Mouse (Mus musculus) heart, embryonic 12.5 days (tissue): ENCODE measurements around the gene Palm2. TPM values are rescaled to one million over a fixed set of nuclear protein-coding genes. Genes with fewer than 3 reads are reported as not detected.

Experiments used
- ATAC-seq: fragments of 200-750 bp; cut with Nextera tagmentation; 2 replicates; pipeline ENCODE4 v1.8.0; 2017; ENCODE audit warnings: moderate TSS enrichment, moderate library complexity; ENCODE audit not compliant: insufficient number of reproducible peaks, low FRiP score
- H3K27ac ChIP-seq: fragments of 300-500 bp; sonication (generic); 2 replicates; pipeline ENCODE4 v1.5.1; 2016; ENCODE audit warnings: mild to moderate bottlenecking, moderate library complexity; ENCODE audit not compliant: poor library complexity, severe bottlenecking
- H3K27me3 ChIP-seq: fragments of 300-500 bp; sonication (generic); replicated peaks from 2 replicates; pipeline ENCODE4 v1.6.1; 2016; ENCODE audit warnings: mild to moderate bottlenecking, moderate library complexity
- H3K36me3 ChIP-seq: fragments of 300-500 bp; sonication (generic); 2 replicates; pipeline ENCODE4 v1.6.1; 2016; ENCODE audit warnings: mild to moderate bottlenecking, moderate library complexity
- H3K4me1 ChIP-seq: fragments of 300-500 bp; sonication (generic); replicated peaks from 2 replicates; pipeline ENCODE4 v1.6.1; 2016; ENCODE audit warnings: mild to moderate bottlenecking
- H3K4me2 ChIP-seq: fragments of 300-500 bp; sonication (generic); 2 replicates; pipeline ENCODE4 v1.6.1; 2016; ENCODE audit warnings: mild to moderate bottlenecking, moderate library complexity
- H3K4me3 ChIP-seq: fragments of 300-500 bp; sonication (generic); 2 replicates; pipeline ENCODE4 v1.5.1; 2016; ENCODE audit warnings: mild to moderate bottlenecking
- H3K9ac ChIP-seq: fragments of 300-500 bp; sonication (generic); 2 replicates; pipeline ENCODE4 v1.6.1; 2016; ENCODE audit warnings: mild to moderate bottlenecking, moderate library complexity
- H3K9me3 ChIP-seq: fragments of 300-500 bp; sonication (generic); replicated peaks from 2 replicates; pipeline ENCODE4 v1.6.1; 2016; ENCODE audit warnings: mild to moderate bottlenecking, moderate library complexity
- WGBS: fragments of 180-500 bp; shearing (Covaris S2); methylation state at CpG from one replicate; pipeline ENCODE4 v1.1.7; 2016; 5-methylcytosine and 5-hydroxymethylcytosine counted together
- polyA plus RNA-seq: library from polyadenylated mRNA; unstranded; fragments of >200 nt; fragmentation: Nextera tagmentation; extraction: Ambion mirVana; gene quantifications from 2 replicates; pipeline ENCODE4 v1.2.1, GENCODE M21; 2016

Gene Palm2
- polyA plus RNA-seq, 1 experiment from 2014 or later = 35.1 TPM

DNA sequence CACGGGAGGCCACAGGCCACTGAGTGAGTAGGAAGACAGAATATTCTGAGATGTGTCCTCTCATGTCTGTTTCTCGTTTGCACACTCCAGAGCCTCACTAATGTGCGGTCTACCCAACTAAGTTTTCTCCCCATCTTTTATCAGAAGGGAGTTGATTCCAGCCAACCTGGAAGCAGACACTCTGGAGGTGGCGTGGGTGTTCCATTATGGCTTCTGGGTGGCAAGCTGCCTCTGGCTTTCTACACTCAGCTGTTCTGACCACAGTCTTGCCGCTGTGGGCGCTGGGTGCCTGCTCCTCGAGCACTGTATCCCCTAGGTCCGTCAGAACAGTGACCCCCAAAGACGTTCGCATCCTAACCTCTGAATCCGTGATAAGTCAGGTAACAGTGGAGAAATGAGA, 248.9 kb downstream of the Palm2 start:
- Histone ChIP-seq H3K36me3 (peaks cover 15% of the 10 kb centered on the region), H3K27ac (0 out of 2 replicates have a peak overlapping the region, but pooled peaks have one; percentile 42), H3K9ac (no peak overlapping the region), H3K4me1 (peaks cover 51% of the 10 kb centered on the region), H3K4me2 (no peak overlapping the region), H3K27me3 (no peaks in the 10 kb centered on the region), H3K4me3 (no peak overlapping the region), H3K9me3 (no peaks in the 10 kb centered on the region)
- 68% methylated on average over 11 of the region's 11 CpGs for WGBS
- no peak for ATAC-seq

GRCm38 (mm10) chr4:57684676-57685215, 250.7 kb downstream of the Palm2 start:
- Histone ChIP-seq H3K9me3 (no peaks in the 10 kb centered on the region), H3K4me2 (no peak overlapping the region), H3K9ac (no peak overlapping the region), H3K27ac (peak overlapping the region; percentile 22; the same call in 1 of the 2 replicates), H3K36me3 (peaks cover 22% of the 10 kb centered on the region), H3K4me3 (no peak overlapping the region), H3K27me3 (no peaks in the 10 kb centered on the region), H3K4me1 (peaks cover 48% of the 10 kb centered on the region)
- ATAC-seq = no peak
- WGBS = 62% methylated on average over 12 of the region's 12 CpGs

DNA sequence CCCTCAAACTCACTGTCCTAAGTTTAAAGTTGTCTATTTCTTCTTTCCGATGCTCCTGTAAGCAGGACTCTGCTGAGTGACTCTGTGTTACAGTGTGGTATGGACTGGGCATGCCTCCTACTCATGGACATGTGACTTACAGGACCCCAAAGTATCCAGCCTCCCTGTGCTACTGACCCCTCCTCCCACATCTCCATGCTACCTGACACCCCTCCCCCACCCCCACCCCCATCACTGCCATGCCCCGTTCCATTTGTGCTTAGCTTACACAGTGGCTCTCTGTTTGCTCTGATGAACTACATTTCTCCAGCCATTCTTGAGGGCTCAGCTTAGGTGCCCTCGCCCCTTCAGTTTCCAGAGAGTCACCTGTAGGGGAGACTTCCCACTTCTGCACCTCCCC, 252.7 kb downstream of the Palm2 start:
- Histone ChIP-seq H3K36me3 (peaks cover 41% of the 10 kb centered on the region), H3K4me1 (peaks cover 41% of the 10 kb centered on the region), H3K27ac (no peak overlapping the region), H3K4me3 (no peak overlapping the region), H3K4me2 (no peak overlapping the region), H3K9ac (no peak overlapping the region), H3K27me3 (no peaks in the 10 kb centered on the region), H3K9me3 (no peaks in the 10 kb centered on the region)
- no peak for ATAC-seq
- 69% methylated on average over 3 of the region's 3 CpGs for WGBS

DNA sequence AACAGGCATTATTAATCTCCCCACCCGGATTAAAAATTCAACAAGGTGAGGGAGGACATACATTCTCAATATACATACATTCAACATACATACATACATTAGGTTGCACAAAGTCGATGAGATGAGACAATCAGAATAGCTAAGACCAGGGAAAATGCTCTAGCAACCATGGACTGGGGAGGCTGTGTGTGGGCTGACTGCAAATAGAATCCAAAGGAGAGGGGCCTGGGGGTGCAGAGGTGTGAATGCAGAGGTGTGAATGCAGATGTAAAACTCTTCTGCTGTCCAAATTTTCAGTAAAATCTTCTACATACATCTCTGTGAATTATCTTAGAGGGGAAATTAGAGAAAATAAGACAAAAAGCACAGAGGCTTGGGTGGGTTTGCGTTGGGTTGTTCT, 253.5 kb downstream of the Palm2 start:
- WGBS = 68% methylated on average over 3 of the region's 3 CpGs
- no peaks in the 10 kb centered on the region for H3K9me3 ChIP-seq
- no peak overlapping the region for H3K9ac ChIP-seq
- peaks cover 34% of the 10 kb centered on the region for H3K4me1 ChIP-seq
- no peak overlapping the region for H3K4me3 ChIP-seq
- no peak overlapping the region for H3K27ac ChIP-seq
- ATAC-seq = no peak
- peaks cover 46% of the 10 kb centered on the region for H3K36me3 ChIP-seq
- no peak overlapping the region for H3K4me2 ChIP-seq
- no peaks in the 10 kb centered on the region for H3K27me3 ChIP-seq

GRCm38 (mm10) chr4:57688131-57688530, 254.1 kb downstream of the Palm2 start:
- 65% methylated on average over 9 of the region's 9 CpGs for WGBS
- peaks cover 50% of the 10 kb centered on the region for H3K36me3 ChIP-seq
- H3K27me3 ChIP-seq = no peaks in the 10 kb centered on the region
- H3K27ac ChIP-seq = no peak overlapping the region
- no peak overlapping the region for H3K4me2 ChIP-seq
- H3K4me1 ChIP-seq = peaks cover 28% of the 10 kb centered on the region
- no peak overlapping the region for H3K9ac ChIP-seq
- no peaks in the 10 kb centered on the region for H3K9me3 ChIP-seq
- H3K4me3 ChIP-seq = no peak overlapping the region
- no peak for ATAC-seq

GRCm38 (mm10) chr4:57690001-57690400, 256.0 kb downstream of the Palm2 start:
- peaks cover 69% of the 10 kb centered on the region for H3K36me3 ChIP-seq
- H3K9me3 ChIP-seq = no peaks in the 10 kb centered on the region
- H3K27me3 ChIP-seq = no peaks in the 10 kb centered on the region
- ATAC-seq = no peak
- H3K4me1 ChIP-seq = peaks cover 14% of the 10 kb centered on the region
- H3K4me3 ChIP-seq = no peak overlapping the region
- H3K4me2 ChIP-seq = no peak overlapping the region
- 63% methylated on average over 6 of the region's 6 CpGs for WGBS
- H3K27ac ChIP-seq = no peak overlapping the region
- H3K9ac ChIP-seq = no peak overlapping the region

DNA sequence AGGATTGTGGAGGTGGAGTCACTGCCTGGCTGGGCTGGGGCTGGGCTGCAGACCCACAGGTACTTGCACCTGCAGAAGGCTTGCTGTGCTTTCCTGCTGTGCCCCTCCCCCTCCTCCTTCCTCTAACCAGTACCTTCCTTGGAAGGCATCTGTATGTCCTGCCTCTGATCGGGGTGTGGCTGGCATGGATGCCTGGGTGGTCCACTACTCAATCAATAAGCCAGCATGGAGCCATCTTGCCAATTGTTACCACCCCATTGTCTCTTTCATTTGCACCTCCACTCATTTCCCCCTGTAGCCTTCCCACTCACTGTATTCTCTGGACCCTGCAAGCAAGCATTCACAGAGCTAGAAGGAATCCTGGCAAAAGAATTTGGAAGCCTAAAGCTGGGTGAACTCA, 256.8 kb downstream of the Palm2 start:
- 60% methylated on average over 1 of the region's 1 CpGs for WGBS
- peaks cover 10% of the 10 kb centered on the region for H3K4me1 ChIP-seq
- H3K9me3 ChIP-seq = no peaks in the 10 kb centered on the region
- no peak overlapping the region for H3K9ac ChIP-seq
- H3K27ac ChIP-seq = no peak overlapping the region
- no peak for ATAC-seq
- no peak overlapping the region for H3K4me3 ChIP-seq
- H3K36me3 ChIP-seq = peaks cover 77% of the 10 kb centered on the region
- no peaks in the 10 kb centered on the region for H3K27me3 ChIP-seq
- H3K4me2 ChIP-seq = no peak overlapping the region

DNA sequence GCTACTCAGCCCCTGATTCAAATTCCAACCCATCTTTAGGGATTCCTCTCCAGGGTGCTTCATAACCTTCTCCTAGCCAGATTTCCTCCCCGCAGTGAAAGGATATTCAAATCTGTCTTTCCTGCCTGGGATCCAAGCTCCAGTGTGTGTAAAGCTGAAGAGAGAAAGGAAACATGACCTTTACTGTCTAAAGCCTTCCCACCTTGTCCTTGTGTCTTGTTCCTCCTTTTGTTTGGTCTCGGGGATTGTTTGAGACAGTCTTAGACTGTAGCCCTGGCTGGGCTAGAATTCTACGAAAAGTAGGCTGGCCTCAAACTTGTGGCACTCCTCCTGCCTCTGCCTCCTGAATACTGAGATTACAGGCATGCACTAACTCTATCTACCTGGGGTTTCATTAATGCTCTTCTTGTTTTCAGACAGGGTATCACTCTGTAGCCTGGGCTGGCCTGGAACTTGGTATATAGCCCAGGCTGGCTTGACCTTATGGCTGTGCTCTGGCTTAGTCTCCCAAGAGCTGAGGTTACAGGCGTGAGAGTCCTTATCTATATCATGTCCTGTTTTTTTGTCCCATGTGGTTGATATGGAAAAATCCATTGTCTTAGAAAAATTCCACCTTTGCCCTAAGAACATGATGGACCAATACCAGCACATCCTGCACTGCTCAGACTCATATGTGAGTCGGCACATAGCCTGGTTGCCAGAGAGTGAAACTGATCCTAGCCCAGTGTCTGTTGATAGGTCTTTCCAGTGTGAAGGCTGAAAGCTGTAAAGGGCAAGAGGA, 260.5 kb downstream of the Palm2 start:
- H3K4me3 ChIP-seq = no peak overlapping the region

GRCm38 (mm10) chr4:57696955-57697354, 262.9 kb downstream of the Palm2 start:
- H3K4me2 ChIP-seq = no peak overlapping the region
- H3K4me1 ChIP-seq = 0 out of 2 replicates have a peak, but pooled peaks cover 8% of the 10 kb centered on the region
- no peaks in the 10 kb centered on the region for H3K9me3 ChIP-seq
- H3K36me3 ChIP-seq = peaks cover 43% of the 10 kb centered on the region
- no peak overlapping the region for H3K4me3 ChIP-seq
- H3K27ac ChIP-seq = no peak overlapping the region
- ATAC-seq = no peak
- H3K9ac ChIP-seq = no peak overlapping the region
- no peaks in the 10 kb centered on the region for H3K27me3 ChIP-seq
- 91% methylated on average over 11 of the region's 11 CpGs for WGBS

More for the DNA sequence above, 260.5 kb downstream of the Palm2 start:
- Histone ChIP-seq H3K36me3 (peaks cover 66% of the 10 kb centered on the region), H3K4me1 (0 out of 2 replicates have a peak, but pooled peaks cover 6% of the 10 kb centered on the region), H3K4me2 (no peak overlapping the region), H3K27ac (no peak overlapping the region), H3K9me3 (no peaks in the 10 kb centered on the region), H3K9ac (no peak overlapping the region), H3K27me3 (no peaks in the 10 kb centered on the region)
- 0 out of 2 replicates have a peak, but pooled peaks have one; percentile 42 for ATAC-seq
- WGBS = 69% methylated on average over 5 of the region's 5 CpGs

DNA sequence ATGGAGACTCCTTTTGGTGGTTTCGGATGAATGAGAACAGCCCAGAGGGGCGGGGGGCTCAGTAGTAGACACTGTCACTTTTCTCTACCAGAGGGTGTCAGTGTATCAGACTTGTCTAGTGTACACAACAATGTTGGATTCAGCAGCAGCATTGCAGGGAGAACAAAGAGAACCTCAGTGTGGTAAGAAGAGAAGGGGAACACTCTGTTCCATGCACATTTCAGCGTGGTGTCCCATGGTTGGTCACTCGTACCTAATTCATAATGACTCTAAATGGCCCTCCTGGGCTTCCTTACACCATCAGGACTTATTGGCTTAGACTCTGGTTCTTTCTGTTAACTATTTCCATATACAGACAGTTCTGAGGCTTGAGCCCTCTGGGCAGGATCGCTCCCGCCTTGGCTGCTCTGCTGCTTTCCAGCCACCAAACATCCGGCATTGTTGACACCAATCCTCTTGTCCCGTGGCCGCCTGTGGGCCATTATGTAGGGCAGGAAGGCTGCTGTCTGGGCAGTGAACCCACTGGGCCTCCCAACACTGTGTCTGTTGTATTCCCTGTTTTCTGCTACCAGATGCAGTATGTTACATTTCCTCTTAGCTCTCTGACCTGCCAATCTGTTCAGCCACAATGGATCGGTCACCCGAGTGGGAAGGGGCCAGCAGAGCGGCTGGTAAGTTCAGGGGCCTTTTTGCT, 264.0 kb downstream of the Palm2 start:
- 82% methylated on average over 12 of the region's 12 CpGs for WGBS
- Histone ChIP-seq H3K27ac (no peak overlapping the region), H3K36me3 (peaks cover 37% of the 10 kb centered on the region)

GRCm38 (mm10) chr4:57701576-57701975, 267.5 kb downstream of the Palm2 start:
- WGBS = 74% methylated on average over 5 of the region's 5 CpGs
- no peak overlapping the region for H3K4me3 ChIP-seq
- no peak overlapping the region for H3K4me2 ChIP-seq
- H3K27me3 ChIP-seq = no peaks in the 10 kb centered on the region
- peaks cover 14% of the 10 kb centered on the region for H3K36me3 ChIP-seq
- H3K4me1 ChIP-seq = 0 out of 2 replicates have a peak, but pooled peaks cover 8% of the 10 kb centered on the region
- no peak overlapping the region for H3K27ac ChIP-seq
- H3K9ac ChIP-seq = no peak overlapping the region
- H3K9me3 ChIP-seq = no peaks in the 10 kb centered on the region
- no peak for ATAC-seq

More for the DNA sequence above, 264.0 kb downstream of the Palm2 start:
- H3K27me3 ChIP-seq = no peaks in the 10 kb centered on the region
- no peak overlapping the region for H3K4me2 ChIP-seq
- no peak overlapping the region for H3K4me3 ChIP-seq
- H3K9ac ChIP-seq = no peak overlapping the region
- ATAC-seq = no peak
- 0 out of 2 replicates have a peak, but pooled peaks cover 8% of the 10 kb centered on the region for H3K4me1 ChIP-seq
- H3K9me3 ChIP-seq = no peaks in the 10 kb centered on the region
